Mouse (Mus musculus) neural tube, embryonic 15.5 days (tissue): ENCODE results near the gene Tceal7. TPM values are rescaled to one million over a fixed set of nuclear protein-coding genes. Genes with fewer than 3 reads are reported as not detected.
"Not testable (repeated sequence)": the region's sequence is repeated elsewhere in the genome, so short reads cannot be mapped to it uniquely, and the experiment has no call there.

Experiments used
- ATAC-seq: fragments of 200-750 bp; cut with Nextera tagmentation; 2 replicates; pipeline ENCODE4 v1.8.0; 2017; ENCODE audit warnings: mild to moderate bottlenecking, moderate TSS enrichment, moderate library complexity; ENCODE audit not compliant: low FRiP score
- H3K27ac ChIP-seq: fragments of 300-500 bp; sonication (generic); replicated peaks from 2 replicates; pipeline ENCODE4 v1.5.1; 2015; ENCODE audit warnings: mild to moderate bottlenecking, inconsistent platforms
- H3K27me3 ChIP-seq: fragments of 300-500 bp; sonication (generic); replicated peaks from 2 replicates; pipeline ENCODE4 v1.6.1; 2015; ENCODE audit warnings: inconsistent platforms
- H3K36me3 ChIP-seq: fragments of 300-500 bp; sonication (generic); 2 replicates; pipeline ENCODE4 v1.6.1; 2015; ENCODE audit warnings: inconsistent platforms
- H3K4me1 ChIP-seq: fragments of 300-500 bp; sonication (generic); 2 replicates; pipeline ENCODE4 v1.6.1; 2015; ENCODE audit warnings: inconsistent platforms
- H3K4me2 ChIP-seq: fragments of 300-500 bp; sonication (generic); 2 replicates; pipeline ENCODE4 v1.6.1; 2015; ENCODE audit warnings: inconsistent platforms, mild to moderate bottlenecking, moderate library complexity
- H3K4me3 ChIP-seq: fragments of 300-500 bp; sonication (generic); replicated peaks from 2 replicates; pipeline ENCODE4 v1.5.1; 2015; ENCODE audit warnings: mild to moderate bottlenecking, inconsistent platforms
- H3K9ac ChIP-seq: fragments of 300-500 bp; sonication (generic); replicated peaks from 2 replicates; pipeline ENCODE4 v1.6.1; 2015; ENCODE audit warnings: mild to moderate bottlenecking, inconsistent platforms
- H3K9me3 ChIP-seq: fragments of 300-500 bp; sonication (generic); replicated peaks from 2 replicates; pipeline ENCODE4 v1.6.1; 2016; ENCODE audit warnings: inconsistent platforms
- WGBS: fragments of 180-500 bp; shearing (Covaris S2); methylation state at CpG from one replicate; pipeline ENCODE4 v1.1.7; 2015; ENCODE audit warnings: mixed read lengths; 5-methylcytosine and 5-hydroxymethylcytosine counted together
- polyA plus RNA-seq: library from polyadenylated mRNA; unstranded; fragments of >200 nt; fragmentation: Nextera tagmentation; extraction: Ambion mirVana; gene quantifications from 2 replicates; pipeline ENCODE4 v1.2.1, GENCODE M21; 2015

Gene Tceal7
- 11.2 and 20.3 TPM in 2 replicates for polyA plus RNA-seq

DNA sequence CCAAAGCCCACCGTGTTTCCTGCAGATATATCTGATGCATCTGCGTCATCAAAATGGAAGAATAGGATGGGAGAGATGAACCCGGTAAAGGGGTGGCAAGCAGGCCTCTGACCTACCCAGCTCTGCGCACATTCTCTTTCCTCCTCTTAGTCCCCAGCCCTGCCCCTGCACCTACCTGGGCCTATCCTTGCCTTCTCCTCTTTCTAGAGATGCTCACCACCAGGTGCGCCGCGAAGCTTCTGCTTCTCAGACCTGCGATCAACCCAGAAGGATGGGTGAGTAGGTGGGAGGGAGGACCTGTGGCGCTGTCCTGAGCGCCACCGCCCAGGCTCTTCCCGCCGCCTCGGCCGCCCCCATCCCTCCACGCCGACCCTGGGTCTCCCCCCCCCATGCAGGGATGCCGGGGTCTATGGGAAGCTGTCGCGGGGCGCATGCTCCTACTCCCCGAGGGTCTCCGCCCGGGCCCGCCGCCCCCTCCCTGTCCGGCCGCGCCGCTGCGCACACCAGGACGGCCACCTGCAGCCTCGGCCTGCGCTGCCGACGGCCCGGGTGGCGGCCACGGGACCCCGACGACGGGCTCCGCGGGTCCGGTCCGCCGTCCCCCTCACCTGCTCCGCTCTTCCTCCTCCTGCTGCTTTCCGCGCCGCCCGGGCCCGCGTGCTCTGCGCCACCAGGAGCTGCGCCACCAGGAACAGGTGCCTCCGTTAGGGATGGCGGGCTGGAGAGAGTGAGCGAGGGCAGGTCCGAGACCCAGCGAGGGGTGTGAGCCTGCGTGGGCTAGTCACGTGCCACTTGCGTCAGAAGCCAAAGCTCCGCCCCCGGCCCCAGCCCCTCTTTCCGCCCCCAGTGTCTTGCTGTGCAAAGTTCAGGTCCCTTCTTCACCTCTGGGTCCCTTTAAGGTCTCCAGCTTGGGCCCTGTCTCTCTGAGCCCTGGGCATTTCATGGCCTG, at the start of gene Tceal7, which contains the start of gene Bex1:
Gene Tceal7 (plus strand): TSS at position 51 of the 949 bp plus-strand sequence.
Gene Bex1 (minus strand): TSS at position 785 of the 949 bp plus-strand sequence.
- Histone ChIP-seq H3K4me3 (peak within 1 kb of the TSS; percentile 43), H3K4me2 (peak within 1 kb of the TSS; percentile 51), H3K9ac (peak within 1 kb of the TSS; percentile 38)
- WGBS, result 27% methylated on average over 21 of the region's 67 CpGs
- peak; percentile 97 for ATAC-seq
- not testable (repeated sequence) for H3K4me1 ChIP-seq, H3K27ac ChIP-seq, H3K27me3 ChIP-seq, H3K9me3 ChIP-seq, H3K36me3 ChIP-seq

DNA sequence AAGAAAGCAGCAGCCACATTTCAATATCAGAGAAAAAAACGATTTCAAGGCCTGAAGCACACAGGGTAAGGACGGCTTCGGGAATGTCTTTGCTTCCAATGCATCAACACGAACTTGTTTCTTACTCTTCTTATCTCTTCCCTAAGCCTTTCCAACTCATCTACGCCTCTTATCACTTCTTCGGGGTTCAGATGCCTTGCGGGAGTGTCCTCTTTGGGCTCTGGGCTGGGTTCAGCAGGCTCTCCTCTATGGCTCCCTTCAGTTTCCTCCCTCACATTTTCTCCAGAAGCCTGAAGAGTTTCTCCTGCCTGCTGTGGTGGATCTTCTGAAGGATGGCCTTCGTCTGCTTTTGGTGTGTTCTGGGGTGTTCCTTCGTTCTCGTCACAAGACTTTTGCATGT, 44.0 kb upstream of the Tceal7 start:
- Histone ChIP-seq H3K27me3 (no peaks in the 10 kb centered on the region), H3K4me3 (peak overlapping the region; percentile 53), H3K4me2 (peak overlapping the region; percentile 54), H3K36me3 (no peaks in the 10 kb centered on the region), H3K4me1 (no peaks in the 10 kb centered on the region), H3K27ac (no peak overlapping the region), H3K9ac (0 out of 2 replicates have a peak overlapping the region, but pooled peaks have one; percentile 26), H3K9me3 (no peaks in the 10 kb centered on the region)
- ATAC-seq, result no peak
- WGBS, result 60% methylated on average over 10 of the region's 10 CpGs

DNA sequence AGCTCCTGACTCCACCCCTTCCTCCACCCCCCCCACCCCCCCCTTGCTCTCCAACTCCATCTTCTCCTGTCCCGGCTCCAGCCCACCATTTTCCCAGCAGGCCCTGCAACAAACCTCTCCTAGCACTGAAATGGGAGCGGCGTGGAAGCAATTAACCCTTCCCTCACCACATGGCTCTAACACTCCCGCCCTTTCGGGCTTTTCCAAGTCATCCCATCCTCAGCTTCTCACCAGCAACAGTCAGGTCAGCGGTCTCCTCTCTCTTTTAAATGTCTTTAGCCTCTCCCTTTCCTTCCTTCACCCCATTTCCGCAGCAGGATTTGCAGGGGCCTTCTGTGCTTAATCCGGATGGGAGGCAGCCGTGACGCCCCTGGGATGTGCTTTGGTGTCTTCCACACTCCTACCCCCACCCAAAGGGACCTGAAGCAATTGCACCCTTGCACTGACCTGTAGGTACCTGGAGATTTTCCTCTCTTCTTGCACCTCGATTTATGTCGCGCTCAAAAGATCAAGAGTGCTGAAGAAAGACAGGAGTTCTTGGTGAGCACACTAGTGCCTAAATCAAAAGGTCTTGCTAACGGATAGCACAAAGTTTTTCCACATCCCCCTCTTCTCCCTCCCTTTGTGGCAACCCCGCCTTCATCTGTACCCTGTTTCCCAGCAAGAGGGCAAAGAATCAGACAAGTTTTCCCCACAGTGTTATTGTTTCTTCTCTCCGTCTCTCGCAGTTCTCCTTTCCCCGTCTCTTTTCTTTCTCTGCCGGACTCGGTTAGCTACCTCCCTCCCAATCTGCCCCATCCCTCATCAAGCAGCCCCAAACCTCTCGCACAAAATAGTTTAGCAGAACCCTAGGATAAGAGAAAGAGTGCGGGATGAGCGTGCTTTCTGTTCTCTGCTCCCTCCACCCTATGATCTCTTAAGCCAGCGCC, 43.1 kb upstream of the Tceal7 start:
- no peaks in the 10 kb centered on the region for H3K27me3 ChIP-seq
- peak; percentile 85 for ATAC-seq
- WGBS, result 21% methylated on average over 24 of the region's 24 CpGs
- H3K9ac ChIP-seq, result peak overlapping the region; percentile 59
- no peaks in the 10 kb centered on the region for H3K36me3 ChIP-seq
- peak overlapping the region; percentile 87 for H3K27ac ChIP-seq
- H3K4me1 ChIP-seq, result no peaks in the 10 kb centered on the region
- H3K4me3 ChIP-seq, result peak overlapping the region; percentile 53
- no peaks in the 10 kb centered on the region for H3K9me3 ChIP-seq
- peak overlapping the region; percentile 54 for H3K4me2 ChIP-seq

DNA sequence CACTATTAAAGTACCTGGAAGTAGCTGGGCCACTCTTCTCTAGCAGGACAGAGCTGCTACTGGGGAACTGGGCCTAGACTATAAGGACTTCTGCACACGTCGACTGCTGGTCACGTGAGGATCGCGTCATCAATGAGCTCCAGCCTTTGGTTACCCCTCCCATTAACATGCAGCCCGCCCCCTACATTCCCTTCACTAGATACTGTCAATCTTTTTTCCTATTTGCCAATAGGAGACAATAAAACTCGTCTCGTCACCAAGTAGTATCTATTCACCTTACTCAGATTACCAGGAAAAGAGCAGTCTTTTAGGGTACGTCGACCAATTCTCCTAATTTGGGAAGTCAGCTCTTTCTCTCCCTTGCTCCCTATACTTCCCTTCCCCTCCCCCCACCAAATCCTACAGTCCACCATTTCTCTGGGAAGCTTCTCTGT, 42.4 kb upstream of the Tceal7 start, which contains the start of gene Tceal8:
Gene Tceal8 (minus strand): TSS at position 225 of the 434 bp plus-strand sequence.
- Histone ChIP-seq H3K27ac (peak within 1 kb of the TSS; percentile 87), H3K27me3 (no peaks in the 10 kb centered on the region), H3K9me3 (no peaks in the 10 kb centered on the region), H3K9ac (peak within 1 kb of the TSS; percentile 59), H3K4me2 (peak within 1 kb of the TSS; percentile 54), H3K36me3 (no peaks in the 10 kb centered on the region), H3K4me3 (peak within 1 kb of the TSS; percentile 53), H3K4me1 (no peaks in the 10 kb centered on the region)
- 13% methylated on average over 10 of the region's 10 CpGs for WGBS
- peak; percentile 98 for ATAC-seq

DNA sequence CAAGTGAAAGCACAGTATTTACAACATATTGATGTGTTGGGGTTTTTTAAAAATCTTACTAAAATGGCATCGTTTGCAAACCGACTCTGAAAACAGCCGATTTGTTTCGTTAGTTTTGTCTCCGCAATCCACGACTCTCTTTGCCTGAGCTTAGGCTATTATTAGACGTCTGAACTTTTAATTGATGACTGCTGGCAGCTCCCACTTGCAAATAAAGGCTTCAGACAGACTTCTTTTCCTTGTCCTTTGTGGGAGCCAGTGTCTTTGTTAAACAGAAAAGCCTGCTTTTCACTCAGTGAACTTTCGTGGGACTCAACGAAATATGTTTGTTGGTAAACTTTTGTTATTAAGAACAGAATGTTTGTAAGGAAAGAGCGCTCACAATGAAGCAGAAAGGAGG, 41.8 kb upstream of the Tceal7 start:
- no peak for ATAC-seq
- Histone ChIP-seq H3K4me3 (peak overlapping the region; percentile 53), H3K9me3 (no peaks in the 10 kb centered on the region), H3K4me1 (no peaks in the 10 kb centered on the region), H3K4me2 (peak overlapping the region; percentile 54), H3K9ac (no peak overlapping the region), H3K27me3 (no peaks in the 10 kb centered on the region), H3K27ac (peak overlapping the region; percentile 87), H3K36me3 (no peaks in the 10 kb centered on the region)
- 15% methylated on average over 10 of the region's 10 CpGs for WGBS

DNA sequence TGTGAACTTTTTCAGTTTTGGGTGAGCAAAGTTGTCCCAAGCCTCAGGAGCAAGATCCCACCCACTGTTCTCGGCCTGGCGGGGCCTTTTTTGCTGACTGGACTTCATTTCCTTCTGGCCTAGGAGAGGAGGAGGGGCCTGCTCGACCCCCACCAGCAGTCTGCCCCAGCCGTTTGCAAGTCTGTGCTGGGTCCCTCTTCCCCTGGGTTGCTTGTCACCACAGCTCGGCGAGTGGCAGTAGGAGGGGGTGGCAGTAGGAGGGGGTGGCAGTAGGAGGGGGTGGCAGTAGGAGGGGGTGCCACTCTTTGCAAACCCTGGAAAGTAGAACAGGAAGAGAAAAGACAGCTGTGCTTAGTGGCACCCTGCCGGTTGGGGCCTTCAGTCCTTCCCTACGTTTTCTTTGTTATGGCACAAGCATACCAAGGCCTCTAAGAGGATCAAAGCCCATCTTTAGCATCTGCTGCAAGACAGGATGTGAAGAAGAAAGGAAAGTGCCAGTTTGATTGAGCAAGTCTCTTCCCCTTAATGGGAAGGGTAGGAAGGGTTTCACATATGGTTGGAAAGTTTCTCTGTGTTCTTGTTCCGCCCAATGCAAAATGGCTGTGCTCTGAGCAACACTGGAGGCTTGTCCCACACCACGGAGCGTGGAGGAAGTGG, 33.6 kb upstream of the Tceal7 start:
- Histone ChIP-seq H3K27me3 (no peaks in the 10 kb centered on the region), H3K27ac (no peak overlapping the region), H3K4me3 (no peak overlapping the region), H3K9ac (no peak overlapping the region), H3K4me1 (no peaks in the 10 kb centered on the region), H3K4me2 (no peak overlapping the region), H3K36me3 (no peaks in the 10 kb centered on the region), H3K9me3 (no peaks in the 10 kb centered on the region)
- 26% methylated on average over 8 of the region's 11 CpGs for WGBS
- no peak for ATAC-seq

DNA sequence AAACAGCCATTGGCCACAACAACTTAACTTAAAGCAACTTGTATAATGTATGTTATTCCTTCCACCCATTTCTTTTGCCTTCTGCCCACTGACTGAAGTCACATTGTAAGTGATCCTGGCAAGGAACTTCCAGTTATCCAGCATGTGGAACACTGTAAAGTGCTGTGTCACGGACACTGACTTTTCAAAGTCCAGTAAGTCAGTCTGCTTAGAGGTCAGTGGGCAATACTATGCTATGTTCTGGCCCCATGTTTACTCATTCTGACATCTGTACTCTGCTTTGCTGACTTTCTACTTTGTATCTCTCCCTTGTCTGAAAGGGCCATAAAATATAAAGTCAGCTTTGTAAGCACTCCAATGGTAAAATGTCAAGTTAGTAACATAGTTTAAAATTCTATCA, 31.5 kb upstream of the Tceal7 start:
- no peak for ATAC-seq
- no peak overlapping the region for H3K4me3 ChIP-seq
- H3K9ac ChIP-seq, result no peak overlapping the region
- no peaks in the 10 kb centered on the region for H3K36me3 ChIP-seq
- H3K4me1 ChIP-seq, result no peaks in the 10 kb centered on the region
- no peak overlapping the region for H3K4me2 ChIP-seq
- H3K27ac ChIP-seq, result no peak overlapping the region
- no peaks in the 10 kb centered on the region for H3K9me3 ChIP-seq
- H3K27me3 ChIP-seq, result no peaks in the 10 kb centered on the region
- 89% methylated on average over 1 of the region's 1 CpGs for WGBS

DNA sequence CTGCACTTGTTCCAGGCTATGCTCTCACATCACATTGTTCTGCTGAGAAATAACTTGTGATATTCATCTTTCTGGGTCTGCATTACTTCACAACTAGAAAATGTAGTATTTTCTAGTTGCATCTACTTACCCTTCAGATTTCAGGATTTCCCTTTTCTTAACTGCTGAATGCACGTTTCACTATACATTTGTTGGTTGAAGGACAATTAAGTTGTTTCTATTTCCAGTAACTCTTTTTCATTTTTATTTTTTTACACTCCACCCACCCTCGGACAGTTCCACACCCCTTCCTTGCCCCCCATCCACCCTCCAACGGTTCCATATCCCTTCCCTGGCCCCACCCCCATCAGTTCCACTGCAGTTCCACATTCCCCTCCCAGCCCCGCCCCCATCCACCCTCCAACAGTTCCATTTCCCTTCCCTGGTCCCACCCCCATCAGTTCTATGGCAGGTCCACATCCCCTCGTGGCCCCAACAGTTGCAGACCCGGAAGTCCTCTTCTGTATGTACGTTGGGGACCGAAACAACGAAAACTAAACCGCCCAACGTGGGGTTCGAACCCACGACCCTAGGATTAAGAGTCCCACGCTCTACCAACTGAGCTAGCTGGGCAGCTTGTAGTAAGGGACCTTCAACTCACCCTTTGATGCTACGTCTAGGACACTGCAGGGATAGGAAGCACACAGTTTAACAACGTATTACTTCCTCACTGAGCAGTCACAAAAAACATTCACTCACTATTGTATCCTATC, 19.2 kb upstream of the Tceal7 start:
- ATAC-seq, result no peak
- WGBS, result 83% methylated on average over 16 of the region's 16 CpGs
- no peaks in the 10 kb centered on the region for H3K27me3 ChIP-seq
- H3K36me3 ChIP-seq, result no peaks in the 10 kb centered on the region
- no peak overlapping the region for H3K27ac ChIP-seq
- no peak overlapping the region for H3K9ac ChIP-seq
- H3K9me3 ChIP-seq, result no peaks in the 10 kb centered on the region
- no peak overlapping the region for H3K4me3 ChIP-seq
- no peak overlapping the region for H3K4me2 ChIP-seq
- H3K4me1 ChIP-seq, result no peaks in the 10 kb centered on the region

DNA sequence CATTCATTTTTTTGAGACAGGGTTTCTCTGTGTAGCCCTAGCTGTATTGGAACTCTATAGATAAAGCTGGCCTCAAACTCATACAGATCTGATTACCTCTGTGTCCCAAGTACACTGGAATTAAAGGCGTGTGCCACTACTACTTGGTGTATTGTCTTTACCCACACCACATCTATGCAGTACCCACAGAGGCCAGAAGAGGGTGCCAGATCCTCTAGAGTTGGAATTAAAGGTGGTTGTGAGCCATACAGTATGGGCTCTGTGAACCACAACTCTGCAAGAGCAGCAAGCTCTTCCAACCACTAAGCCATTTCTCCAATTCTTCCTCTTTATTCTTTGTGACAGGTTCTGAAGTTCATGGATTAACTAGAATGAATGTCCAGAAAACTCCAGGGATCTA, 17.7 kb upstream of the Tceal7 start:
- Histone ChIP-seq H3K4me3 (no peak overlapping the region), H3K27ac (no peak overlapping the region), H3K4me1 (no peaks in the 10 kb centered on the region), H3K9me3 (no peaks in the 10 kb centered on the region), H3K9ac (no peak overlapping the region), H3K27me3 (no peaks in the 10 kb centered on the region), H3K36me3 (no peaks in the 10 kb centered on the region), H3K4me2 (no peak overlapping the region)
- ATAC-seq, result no peak
- WGBS, result 56% methylated on average over 1 of the region's 1 CpGs

DNA sequence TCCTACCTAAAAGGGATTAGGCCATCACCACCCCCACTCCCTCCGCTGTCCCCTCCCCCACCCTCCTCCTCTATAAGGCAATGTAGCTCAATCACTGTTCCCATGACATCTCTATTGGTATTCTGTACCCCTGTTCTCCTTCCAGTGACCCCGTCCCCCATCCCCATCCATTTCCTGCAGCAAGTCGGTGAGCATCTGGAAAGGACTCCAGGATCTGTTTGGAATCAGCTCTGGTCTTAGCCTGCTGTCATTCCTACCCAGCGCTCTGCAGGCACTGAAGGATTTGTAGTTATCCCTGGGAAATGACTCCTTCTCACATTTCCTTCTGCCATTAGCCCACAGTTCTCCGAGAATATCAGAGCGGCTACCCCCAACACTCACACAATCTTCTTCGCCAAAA, 11.3 kb upstream of the Tceal7 start:
- Histone ChIP-seq H3K4me3 (peak overlapping the region; percentile 47), H3K27ac (peak overlapping the region; percentile 77), H3K36me3 (no peaks in the 10 kb centered on the region), H3K4me2 (peak overlapping the region; percentile 54), H3K9me3 (no peaks in the 10 kb centered on the region), H3K9ac (peak overlapping the region; percentile 58), H3K27me3 (no peaks in the 10 kb centered on the region), H3K4me1 (peaks cover 4% of the 10 kb centered on the region; the same call in 1 of the 2 replicates)
- 29% methylated on average over 7 of the region's 7 CpGs for WGBS
- peak; percentile 59 for ATAC-seq
